Mouse (Mus musculus): ENCODE data around the gene Lman1l. TPM values are rescaled to one million over a fixed set of nuclear protein-coding genes. Genes with fewer than 3 reads are reported as not detected.

Gene Lman1l
- total RNA-seq, 2 experiments from 2014 or later = not detected

GRCm38 (mm10) chr9:57625674-57626500, 5.3 kb upstream of the Lman1l start:
- no peak for ATAC-seq (ENCODE audit: poor library complexity, severe bottlenecking)

- no peak for ATAC-seq (ENCODE audit: poor library complexity, severe bottlenecking)
Measured at GRCm38 (mm10) chr9:57624295-57624694, 3.7 kb upstream of the Lman1l start.

- ATAC-seq (ENCODE audit: poor library complexity, severe bottlenecking) = no peak
Measured at GRCm38 (mm10) chr9:57618854-57619253, 1.7 kb downstream of the Lman1l start.

- ATAC-seq (ENCODE audit: poor library complexity, severe bottlenecking) = no peak
Measured at GRCm38 (mm10) chr9:57617556-57618169, 2.9 kb downstream of the Lman1l start.

- no peak for ATAC-seq (ENCODE audit: poor library complexity, severe bottlenecking)
Measured at GRCm38 (mm10) chr9:57614786-57615185, 5.8 kb downstream of the Lman1l start.

- no peak for ATAC-seq (ENCODE audit: poor library complexity, severe bottlenecking)
Measured at GRCm38 (mm10) chr9:57613975-57614374, 6.6 kb downstream of the Lman1l start.

- no peak for ATAC-seq (ENCODE audit: poor library complexity, severe bottlenecking)
Measured at GRCm38 (mm10) chr9:57612587-57612986, 8.0 kb downstream of the Lman1l start.

GRCm38 (mm10) chr9:57610359-57610826, 10.2 kb downstream of the Lman1l start:
- no peak for ATAC-seq (ENCODE audit: poor library complexity, severe bottlenecking)

- no peak for ATAC-seq (ENCODE audit: poor library complexity, severe bottlenecking)
Measured at GRCm38 (mm10) chr9:57609803-57610202, 10.8 kb downstream of the Lman1l start.

- ATAC-seq (ENCODE audit: poor library complexity, severe bottlenecking) = peak; percentile 51; the same call in 1 of the 2 replicates
Measured at GRCm38 (mm10) chr9:57606139-57606851, 14.3 kb downstream of the Lman1l start, which contains the start of gene Cplx3. Gene Cplx3, minus strand, starts transcription at chr9:57606281.

- ATAC-seq (ENCODE audit: poor library complexity, severe bottlenecking) = no peak
Measured at GRCm38 (mm10) chr9:57605503-57605902, 15.1 kb downstream of the Lman1l start.

- no peak for ATAC-seq (ENCODE audit: poor library complexity, severe bottlenecking)
Measured at GRCm38 (mm10) chr9:57604875-57605274, 15.7 kb downstream of the Lman1l start.

GRCm38 (mm10) chr9:57602098-57602497, 18.5 kb downstream of the Lman1l start:
- no peak for ATAC-seq (ENCODE audit: poor library complexity, severe bottlenecking)

GRCm38 (mm10) chr9:57601353-57601706, 19.2 kb downstream of the Lman1l start:
- no peak for ATAC-seq (ENCODE audit: poor library complexity, severe bottlenecking)

GRCm38 (mm10) chr9:57600620-57601352, 19.8 kb downstream of the Lman1l start:
- ATAC-seq (ENCODE audit: poor library complexity, severe bottlenecking) = no peak

GRCm38 (mm10) chr9:57598851-57599563, 21.6 kb downstream of the Lman1l start:
- ATAC-seq (ENCODE audit: poor library complexity, severe bottlenecking) = no peak

- no peak for ATAC-seq (ENCODE audit: poor library complexity, severe bottlenecking)
Measured at GRCm38 (mm10) chr9:57597929-57598382, 22.6 kb downstream of the Lman1l start.

- ATAC-seq (ENCODE audit: poor library complexity, severe bottlenecking) = no peak
Measured at GRCm38 (mm10) chr9:57597265-57597664, 23.3 kb downstream of the Lman1l start.

GRCm38 (mm10) chr9:57594174-57594509, 26.4 kb downstream of the Lman1l start:
- ATAC-seq (ENCODE audit: poor library complexity, severe bottlenecking) = no peak
